Mouse (Mus musculus): ENCODE measurements around the gene Fam207a. TPM values are rescaled to one million over a fixed set of nuclear protein-coding genes. Genes with fewer than 3 reads are reported as not detected.

The Fam207a gene
- polyA plus RNA-seq, 1 experiment from 2014 or later = 15.5 TPM

DNA sequence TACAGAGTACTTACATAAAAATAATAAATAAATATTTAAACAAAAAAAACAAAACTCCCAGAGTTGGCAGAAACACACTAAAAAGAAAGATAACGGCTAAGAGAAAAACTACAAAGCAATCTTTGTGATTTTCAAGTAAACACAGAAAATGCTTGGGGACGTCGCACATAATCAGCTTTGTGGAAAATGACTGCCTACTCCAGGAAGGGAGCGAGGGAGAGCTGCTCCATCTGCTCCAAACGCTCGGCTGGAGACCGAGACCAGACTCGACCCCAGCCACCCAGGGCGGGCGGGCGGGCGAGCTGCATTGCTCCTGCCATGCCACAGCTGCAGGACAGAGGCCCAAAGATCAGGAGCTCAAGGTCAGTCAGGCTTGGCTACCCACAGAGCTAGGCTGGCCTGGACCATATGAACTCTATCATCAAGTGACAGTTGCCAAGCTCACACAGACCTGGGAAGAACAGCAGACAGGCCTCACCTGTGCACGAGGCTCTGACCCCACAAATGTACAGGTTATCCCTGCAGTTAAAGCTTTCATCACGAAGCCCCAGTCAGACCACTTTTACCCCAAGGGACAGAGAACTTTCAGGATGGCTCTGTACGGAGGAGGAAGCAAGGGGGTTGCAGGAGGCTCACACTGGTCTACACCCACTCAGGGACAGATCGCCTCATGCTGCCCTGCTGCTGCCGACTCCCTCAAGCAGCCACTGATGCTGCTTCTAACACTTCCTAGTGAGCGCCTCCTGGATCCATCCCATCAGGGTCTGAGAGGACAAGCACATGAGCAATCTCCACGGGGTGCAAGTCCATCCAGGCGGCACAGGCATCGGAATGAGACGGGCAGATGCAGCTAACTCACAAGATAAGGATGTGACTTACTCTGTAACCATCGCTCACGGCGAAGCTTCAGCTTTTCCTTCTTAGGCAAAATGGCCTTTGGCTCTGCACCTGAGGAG, 12.3 kb downstream of the Fam207a start:
- H3K4me2 ChIP-seq (ENCODE audit: low read depth, low read length) = no peak overlapping the region
- H3K9ac ChIP-seq (replicated peaks) = no peak overlapping the region
- no peak overlapping the region for H3K27ac ChIP-seq (ENCODE audit: low read depth)
- no peaks in the 10 kb centered on the region for H3K27me3 ChIP-seq (ENCODE audit: insufficient read depth, low read length)
- H3K36me3 ChIP-seq (replicated peaks; ENCODE audit: insufficient read depth, low read length) = peaks cover 39% of the 10 kb centered on the region
- TF ChIP-seq CTCF (IDR thresholded peaks at IDR 0.05; ENCODE audit: low read depth) (no peak), EP300 (IDR thresholded peaks at IDR 0.05; ENCODE audit: low read depth) (no peak)
- no peak overlapping the region for H3K4me3 ChIP-seq (ENCODE audit: low read depth, low read length)
- WGBS (ENCODE audit: insufficient replicate concordance) = 90% methylated on average over 25 of the region's 25 CpGs
- no peak for ATAC-seq
- no peaks in the 10 kb centered on the region for H3K9me3 ChIP-seq (ENCODE audit: low read length)
- H3K4me1 ChIP-seq (ENCODE audit: insufficient read depth) = no peaks in the 10 kb centered on the region
- no peak for DNase-seq

DNA sequence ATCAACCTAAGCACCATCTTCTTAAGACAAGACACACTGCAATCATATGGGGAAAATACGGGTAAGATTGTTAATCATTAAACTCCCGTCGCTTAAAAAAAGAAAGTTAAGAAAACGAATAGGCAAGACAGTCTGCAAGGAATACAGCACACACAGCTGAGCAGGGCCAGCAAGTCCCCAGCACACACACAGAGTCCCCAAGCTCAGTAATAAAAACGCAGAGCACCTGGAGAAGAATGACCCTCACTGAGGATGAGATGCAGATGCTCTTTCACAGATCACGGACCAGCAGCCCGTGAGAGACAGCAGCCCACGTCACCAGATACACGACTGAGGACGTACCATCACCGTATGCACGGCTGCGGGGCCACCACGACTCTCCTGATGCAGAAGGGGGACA, 14.9 kb downstream of the Fam207a start:
- Histone ChIP-seq H3K4me1 (ENCODE audit: insufficient read depth) (no peaks in the 10 kb centered on the region; the same call in 1 of the 2 replicates), H3K4me2 (ENCODE audit: low read depth, low read length) (no peak overlapping the region), H3K4me3 (ENCODE audit: low read depth, low read length) (no peak overlapping the region), H3K27ac (ENCODE audit: low read depth) (no peak overlapping the region), H3K9me3 (ENCODE audit: low read length) (no peaks in the 10 kb centered on the region), H3K36me3 (replicated peaks; ENCODE audit: insufficient read depth, low read length) (peaks cover 38% of the 10 kb centered on the region), H3K27me3 (ENCODE audit: insufficient read depth, low read length) (no peaks in the 10 kb centered on the region), H3K9ac (replicated peaks) (no peak overlapping the region)
- ATAC-seq (no peak), DNase-seq (no peak)
- WGBS (ENCODE audit: insufficient replicate concordance) = 71% methylated on average over 14 of the region's 14 CpGs
- TF ChIP-seq CTCF (IDR thresholded peaks at IDR 0.05; ENCODE audit: low read depth) (no peak), EP300 (IDR thresholded peaks at IDR 0.05; ENCODE audit: low read depth) (no peak)

DNA sequence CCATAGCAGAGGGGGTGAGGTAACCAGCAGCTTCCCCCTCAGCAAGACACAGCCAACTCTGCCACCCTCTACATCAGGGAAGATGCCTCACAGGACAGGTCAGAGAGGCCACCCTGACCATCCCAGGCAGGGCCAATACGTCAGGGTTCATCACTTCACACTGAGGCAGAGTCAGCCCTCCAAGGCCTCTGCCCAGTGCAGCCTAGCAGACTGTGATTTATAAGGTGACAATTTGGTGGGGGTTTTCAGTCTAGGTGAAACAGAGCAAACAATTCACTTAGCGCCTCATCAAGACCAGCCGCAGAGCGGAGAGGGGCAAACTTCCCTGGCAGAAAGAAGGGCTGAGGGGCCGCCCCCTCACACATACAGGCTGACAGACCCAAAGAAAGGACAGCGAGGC, 17.3 kb downstream of the Fam207a start:
- ATAC-seq (no peak), DNase-seq (no peak)
- WGBS (ENCODE audit: insufficient replicate concordance) = 90% methylated on average over 6 of the region's 6 CpGs
- Histone ChIP-seq H3K4me3 (ENCODE audit: low read depth, low read length) (no peak overlapping the region), H3K27me3 (ENCODE audit: insufficient read depth, low read length) (no peaks in the 10 kb centered on the region), H3K27ac (ENCODE audit: low read depth) (no peak overlapping the region), H3K9me3 (ENCODE audit: low read length) (no peaks in the 10 kb centered on the region), H3K4me2 (ENCODE audit: low read depth, low read length) (no peak overlapping the region), H3K4me1 (ENCODE audit: insufficient read depth) (no peaks in the 10 kb centered on the region; the same call in 1 of the 2 replicates), H3K9ac (replicated peaks) (no peak overlapping the region), H3K36me3 (replicated peaks; ENCODE audit: insufficient read depth, low read length) (peaks cover 43% of the 10 kb centered on the region)
- no peak for TF ChIP-seq CTCF (IDR thresholded peaks at IDR 0.05; ENCODE audit: low read depth)
- no peak for TF ChIP-seq EP300 (IDR thresholded peaks at IDR 0.05; ENCODE audit: low read depth)

DNA sequence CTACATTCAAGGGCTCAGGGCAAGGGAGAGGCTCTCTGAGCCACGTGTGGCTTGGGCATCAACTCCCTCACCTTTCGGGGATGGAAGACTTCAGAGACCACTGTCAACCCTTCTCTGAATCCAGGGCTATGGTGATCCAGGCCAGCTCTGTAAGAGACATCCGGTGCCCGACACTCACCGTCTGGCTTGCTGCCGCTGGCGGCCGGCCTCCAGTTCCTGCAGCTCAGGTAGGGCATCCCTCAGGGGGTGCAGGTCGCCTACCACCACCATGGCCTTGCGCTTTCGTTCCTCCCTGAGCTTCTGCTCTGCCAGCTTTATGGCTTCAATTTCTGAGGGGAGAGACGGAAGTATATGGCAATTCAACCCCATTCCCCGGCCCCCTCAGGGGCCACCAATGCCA, 18.4 kb downstream of the Fam207a start:
- ATAC-seq (no peak), DNase-seq (no peak)
- H3K9ac ChIP-seq (replicated peaks) = no peak overlapping the region
- H3K36me3 ChIP-seq (replicated peaks; ENCODE audit: insufficient read depth, low read length) = peaks cover 40% of the 10 kb centered on the region
- H3K27me3 ChIP-seq (ENCODE audit: insufficient read depth, low read length) = no peaks in the 10 kb centered on the region
- H3K4me3 ChIP-seq (ENCODE audit: low read depth, low read length) = no peak overlapping the region
- H3K4me1 ChIP-seq (ENCODE audit: insufficient read depth) = no peaks in the 10 kb centered on the region; the same call in 1 of the 2 replicates
- 89% methylated on average over 13 of the region's 13 CpGs for WGBS (ENCODE audit: insufficient replicate concordance)
- no peaks in the 10 kb centered on the region for H3K9me3 ChIP-seq (ENCODE audit: low read length)
- TF ChIP-seq EP300 (IDR thresholded peaks at IDR 0.05; ENCODE audit: low read depth) (no peak), CTCF (IDR thresholded peaks at IDR 0.05; ENCODE audit: low read depth) (no peak)
- H3K27ac ChIP-seq (ENCODE audit: low read depth) = no peak overlapping the region
- H3K4me2 ChIP-seq (ENCODE audit: low read depth, low read length) = no peak overlapping the region

DNA sequence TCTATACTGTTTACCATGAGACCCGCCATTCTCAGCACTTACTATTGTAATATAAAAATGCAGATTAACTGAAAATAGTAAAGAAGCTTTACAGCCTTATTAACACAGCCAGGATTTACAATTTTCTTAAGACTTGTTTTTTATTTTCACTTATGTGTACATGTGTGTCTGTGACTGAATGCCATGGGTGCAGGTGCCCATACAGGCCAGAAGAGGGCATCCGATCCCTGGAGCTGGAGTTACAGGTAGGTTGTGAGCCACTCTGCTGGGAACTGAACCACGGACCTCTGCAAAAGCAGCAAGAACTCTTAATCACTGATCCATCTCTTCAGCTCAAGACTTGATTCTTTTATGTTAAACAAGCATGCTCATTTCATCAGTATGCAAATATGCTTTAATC, 22.7 kb downstream of the Fam207a start:
- ATAC-seq (no peak), DNase-seq (no peak)
- H3K9ac ChIP-seq (replicated peaks) = no peak overlapping the region
- no peak overlapping the region for H3K4me2 ChIP-seq (ENCODE audit: low read depth, low read length)
- H3K27ac ChIP-seq (ENCODE audit: low read depth) = no peak overlapping the region
- H3K27me3 ChIP-seq (ENCODE audit: insufficient read depth, low read length) = no peaks in the 10 kb centered on the region
- no peak overlapping the region for H3K4me3 ChIP-seq (ENCODE audit: low read depth, low read length)
- no peaks in the 10 kb centered on the region; the same call in 1 of the 2 replicates for H3K4me1 ChIP-seq (ENCODE audit: insufficient read depth)
- H3K36me3 ChIP-seq (replicated peaks; ENCODE audit: insufficient read depth, low read length) = peaks cover 54% of the 10 kb centered on the region
- H3K9me3 ChIP-seq (ENCODE audit: low read length) = no peaks in the 10 kb centered on the region
- WGBS (ENCODE audit: insufficient replicate concordance) = 87% methylated on average over 3 of the region's 3 CpGs
- 0 out of 2 replicates have a peak, but pooled peaks have one; percentile 21 for TF ChIP-seq CTCF (IDR thresholded peaks at IDR 0.05; ENCODE audit: low read depth)
- no peak for TF ChIP-seq EP300 (IDR thresholded peaks at IDR 0.05; ENCODE audit: low read depth)

DNA sequence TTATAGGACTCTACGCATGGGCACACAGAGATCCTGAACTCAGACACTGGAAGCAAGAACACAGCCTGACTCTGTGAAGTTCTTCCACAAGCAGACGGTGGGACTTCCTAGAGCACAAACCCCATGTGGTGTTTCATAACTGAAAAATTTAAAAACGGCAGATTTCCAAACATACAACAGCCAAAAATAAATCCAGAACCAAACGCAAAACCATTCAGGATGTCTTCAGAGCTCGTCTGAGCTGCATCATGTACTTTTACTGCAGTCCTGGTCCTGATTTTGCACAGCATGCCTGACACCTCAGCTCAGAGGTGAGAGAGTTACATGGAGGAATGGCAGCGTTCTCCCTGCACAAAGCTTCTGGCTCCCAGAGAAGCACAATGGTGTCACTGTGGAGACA, 24.0 kb downstream of the Fam207a start:
- H3K4me1 ChIP-seq (ENCODE audit: insufficient read depth) = no peaks in the 10 kb centered on the region; the same call in 1 of the 2 replicates
- no peak overlapping the region for H3K9ac ChIP-seq (replicated peaks)
- peaks cover 57% of the 10 kb centered on the region for H3K36me3 ChIP-seq (replicated peaks; ENCODE audit: insufficient read depth, low read length)
- no peak overlapping the region for H3K4me3 ChIP-seq (ENCODE audit: low read depth, low read length)
- DNase-seq = no peak
- TF ChIP-seq EP300 (IDR thresholded peaks at IDR 0.05; ENCODE audit: low read depth) (no peak), CTCF (IDR thresholded peaks at IDR 0.05; ENCODE audit: low read depth) (no peak)
- no peaks in the 10 kb centered on the region for H3K27me3 ChIP-seq (ENCODE audit: insufficient read depth, low read length)
- 83% methylated on average over 6 of the region's 6 CpGs for WGBS (ENCODE audit: insufficient replicate concordance)
- no peak for ATAC-seq
- no peak overlapping the region for H3K4me2 ChIP-seq (ENCODE audit: low read depth, low read length)
- no peaks in the 10 kb centered on the region for H3K9me3 ChIP-seq (ENCODE audit: low read length)
- H3K27ac ChIP-seq (ENCODE audit: low read depth) = no peak overlapping the region

Data from liver, postnatal 0 days (tissue).